8 mouse cellular contexts compared by ENCODE assay signal in genomic region chr13:100552369-100553041, GRCm38 (mm10). TPM values are rescaled to one million over a fixed set of nuclear protein-coding genes. Genes with fewer than 3 reads are reported as not detected.
DNase-seq lines count a peak whose midpoint lies in the region; ATAC-seq and TF ChIP-seq lines count a peak whose summit lies in the region.

Ocln (minus strand) TSS chr13:100552718.

- peak; percentile 3 for DNase-seq in gastrocnemius, postnatal 10 days
- DNase-seq in gastrocnemius, postnatal 25 days = no peak
- peak; percentile 80 for DNase-seq in kidney, postnatal 10 days
- peak; percentile 87 for DNase-seq in yolk sac, embryonic 10.5 days (ENCODE audit: low spot score)

- ATAC-seq in heart, embryonic 13.5 days (ENCODE audit: extremely low read depth, insufficient number of reproducible peaks, low FRiP score, low TSS enrichment) = no peak
- peak; percentile 74 for ATAC-seq in liver, embryonic 15.5 days (ENCODE audit: insufficient read depth)
- ATAC-seq in neural tube, embryonic 14.5 days (ENCODE audit: low read depth) = peak; percentile 90

- TF ChIP-seq CTCF in cortical plate, adult 2 months (IDR thresholded peaks at IDR 0.05; ENCODE audit: extremely low read depth, insufficient read depth, low read length) = no peak

- peak within 1 kb of the TSS; percentile 67 for H3K4me3 ChIP-seq in cortical plate, adult 2 months (ENCODE audit: insufficient read depth, low read length)
- peak within 1 kb of the TSS; percentile 72 for H3K4me3 ChIP-seq in heart, embryonic 13.5 days
- peak within 1 kb of the TSS; percentile 59 for H3K4me3 ChIP-seq in liver, embryonic 15.5 days (replicated peaks)
- peak within 1 kb of the TSS; percentile 63 for H3K4me3 ChIP-seq in neural tube, embryonic 14.5 days (ENCODE audit: low read depth, low read length)

- H3K9me3 ChIP-seq in heart, embryonic 13.5 days = no peaks in the 10 kb centered on the region
- H3K9me3 ChIP-seq in liver, embryonic 15.5 days (replicated peaks) = no peaks in the 10 kb centered on the region
- H3K9me3 ChIP-seq in neural tube, embryonic 14.5 days (ENCODE audit: control insufficient read depth, low read length) = no peaks in the 10 kb centered on the region

- no peaks in the 10 kb centered on the region for H3K36me3 ChIP-seq in heart, embryonic 13.5 days
- no peaks in the 10 kb centered on the region for H3K36me3 ChIP-seq in liver, embryonic 15.5 days (replicated peaks)
- H3K36me3 ChIP-seq in neural tube, embryonic 14.5 days (ENCODE audit: control insufficient read depth, insufficient read depth, low read length) = no peaks in the 10 kb centered on the region

- peak within 1 kb of the TSS; percentile 76; the same call in 1 of the 2 replicates for H3K27ac ChIP-seq in cortical plate, adult 2 months (ENCODE audit: insufficient read depth, low read length)
- no peak within 1 kb of the TSS for H3K27ac ChIP-seq in heart, embryonic 13.5 days (replicated peaks)
- peak within 1 kb of the TSS; percentile 38 for H3K27ac ChIP-seq in liver, embryonic 15.5 days (replicated peaks)
- no peak within 1 kb of the TSS for H3K27ac ChIP-seq in neural tube, embryonic 14.5 days (ENCODE audit: low read depth, low read length)

- peaks cover 71% of the 10 kb centered on the region for H3K27me3 ChIP-seq in heart, embryonic 13.5 days (replicated peaks)
- peaks cover 62% of the 10 kb centered on the region for H3K27me3 ChIP-seq in liver, embryonic 15.5 days
- peaks cover 39% of the 10 kb centered on the region for H3K27me3 ChIP-seq in neural tube, embryonic 14.5 days (ENCODE audit: control insufficient read depth, insufficient read depth, low read length)

- H3K9ac ChIP-seq in heart, embryonic 13.5 days = peak within 1 kb of the TSS; percentile 79
- H3K9ac ChIP-seq in liver, embryonic 15.5 days = peak within 1 kb of the TSS; percentile 48
- H3K9ac ChIP-seq in neural tube, embryonic 14.5 days (replicated peaks; ENCODE audit: low read depth, low read length) = peak within 1 kb of the TSS; percentile 48

- no peak for TF ChIP-seq POLR2A in cortical plate, adult 2 months (IDR thresholded peaks at IDR 0.05; ENCODE audit: extremely low read depth, insufficient read depth, low read length)

- peak within 1 kb of the TSS; percentile 100 for H3K4me2 ChIP-seq in heart, embryonic 13.5 days
- peak within 1 kb of the TSS; percentile 68 for H3K4me2 ChIP-seq in liver, embryonic 15.5 days
- H3K4me2 ChIP-seq in neural tube, embryonic 14.5 days (ENCODE audit: low read depth, low read length) = peak within 1 kb of the TSS; percentile 99

- no peaks in the 10 kb centered on the region for H3K4me1 ChIP-seq in cortical plate, adult 2 months (ENCODE audit: control insufficient read depth, insufficient read depth, low read length)
- peaks cover 16% of the 10 kb centered on the region for H3K4me1 ChIP-seq in heart, embryonic 13.5 days
- H3K4me1 ChIP-seq in liver, embryonic 15.5 days (replicated peaks) = peaks cover 15% of the 10 kb centered on the region; the same call in 1 of the 2 replicates
- peaks cover 13% of the 10 kb centered on the region; the same call in 1 of the 2 replicates for H3K4me1 ChIP-seq in neural tube, embryonic 14.5 days (ENCODE audit: control insufficient read depth, insufficient read depth, low read length)

- under 1% methylated on average over 45 of the region's 45 CpGs for WGBS in heart, embryonic 13.5 days
- under 1% methylated on average over 45 of the region's 45 CpGs for WGBS in liver, embryonic 15.5 days (ENCODE audit: insufficient replicate concordance)
- 1% methylated on average over 45 of the region's 45 CpGs for WGBS in neural tube, embryonic 14.5 days

RNA-seq across cellular contexts. Expression of gene Ocln, which starts in this region (rescaled TPM):
- under 1 TPM; 0.54 to 0.78 TPM for total RNA-seq in gastrocnemius, postnatal 10 days (2021)
- under 1 TPM in 1 of 2 experiments, not detected in 1; 0.32 TPM for total RNA-seq in gastrocnemius, postnatal 25 days (2021)
- 9.3 and 10.3 TPM in 2 replicates for polyA plus RNA-seq in cortical plate, adult 2 months (2012; rRNA removed)
- 2.5 and 2.6 TPM in 2 replicates for polyA plus RNA-seq in heart, embryonic 13.5 days (2015; fragmentation: Nextera tagmentation; extraction: Ambion mirVana)
- polyA plus RNA-seq in liver, embryonic 15.5 days (2015; fragmentation: Nextera tagmentation; extraction: Ambion mirVana) = 10.0 and 10.9 TPM in 2 replicates
- 3.7 and 5.0 TPM in 2 replicates for polyA plus RNA-seq in neural tube, embryonic 14.5 days (2014; fragmentation: Nextera tagmentation; extraction: Ambion mirVana)

Comparison
In these comparisons a context has a peak if more than half of its experiments do, and no peak if none do; other contexts are left out.
1. Peak in DNase-seq in gastrocnemius, postnatal 10 days; RNA of the gene not detected or under 1 TPM.
2. H3K27ac ChIP-seq: peak in cortical plate, adult 2 months (single experiment) and liver, embryonic 15.5 days (single experiment); none in heart, embryonic 13.5 days (single experiment) and neural tube, embryonic 14.5 days (single experiment).
3. Peak in every context shown above with its lines, with median percentiles within 50 percentile points of each other: H3K4me3 ChIP-seq, H3K4me2 ChIP-seq and H3K9ac ChIP-seq.